8 mouse cellular contexts compared by ENCODE assay signal in genomic region chr9:21918035-21918592, GRCm38 (mm10). TPM values are rescaled to one million over a fixed set of nuclear protein-coding genes. Genes with fewer than 3 reads are reported as not detected.
A peak's percentile ranks its signal among the peaks of the same experiment; 100 is the strongest.
DNase-seq lines count a peak whose midpoint lies in the region; ATAC-seq and TF ChIP-seq lines count a peak whose summit lies in the region.

Rab3d (minus strand) TSS chr9:21918192.

- TF ChIP-seq POLR2A in liver, adult 2 months (IDR thresholded peaks at IDR 0.05; ENCODE audit: extremely low read depth, insufficient read depth, low read length) = no peak
- peak; percentile 70 for TF ChIP-seq POLR2A in myocyte (IDR thresholded peaks at IDR 0.05; ENCODE audit: insufficient read length, low read depth)

- H3K79me2 ChIP-seq in liver, adult 2 months (ENCODE audit: control insufficient read depth, insufficient read depth, low read length) = no peaks in the 10 kb centered on the region
- no peaks in the 10 kb centered on the region for H3K79me2 ChIP-seq in myocyte (ENCODE audit: control insufficient read depth, insufficient read depth)

- TF ChIP-seq CTCF in liver, adult 2 months (IDR thresholded peaks at IDR 0.05; ENCODE audit: low read depth, low read length) = no peak

- H3K4me1 ChIP-seq in heart, embryonic 11.5 days (ENCODE audit: control insufficient read depth, insufficient read depth, low read length) = no peaks in the 10 kb centered on the region
- peaks cover 13% of the 10 kb centered on the region; the same call in 1 of the 2 replicates for H3K4me1 ChIP-seq in kidney, embryonic 16.5 days (ENCODE audit: insufficient read depth, low read length)
- H3K4me1 ChIP-seq in liver, adult 2 months (ENCODE audit: control insufficient read depth, insufficient read depth, low read length) = peaks cover 5% of the 10 kb centered on the region; the same call in 1 of the 2 replicates

- peak within 1 kb of the TSS; percentile 67 for H3K9ac ChIP-seq in heart, embryonic 11.5 days (ENCODE audit: low read depth, low read length)
- peak within 1 kb of the TSS; percentile 49 for H3K9ac ChIP-seq in kidney, embryonic 16.5 days (replicated peaks; ENCODE audit: low read length)
- H3K9ac ChIP-seq in liver, adult 2 months (ENCODE audit: low read depth, low read length) = peak within 1 kb of the TSS; percentile 81

- peak within 1 kb of the TSS; percentile 99 for H3K4me2 ChIP-seq in heart, embryonic 11.5 days
- H3K4me2 ChIP-seq in kidney, embryonic 16.5 days (replicated peaks; ENCODE audit: low read depth, low read length) = peak within 1 kb of the TSS; percentile 66
- H3K4me2 ChIP-seq in myocyte (ENCODE audit: low read depth) = peak within 1 kb of the TSS; percentile 84

- no peaks in the 10 kb centered on the region for H3K36me3 ChIP-seq in heart, embryonic 11.5 days (ENCODE audit: control insufficient read depth, insufficient read depth, low read length)
- no peaks in the 10 kb centered on the region for H3K36me3 ChIP-seq in kidney, embryonic 16.5 days (ENCODE audit: insufficient read depth, low read length)
- H3K36me3 ChIP-seq in liver, adult 2 months (ENCODE audit: control insufficient read depth, insufficient read depth, low read length) = peaks cover 2% of the 10 kb centered on the region
- no peaks in the 10 kb centered on the region for H3K36me3 ChIP-seq in myocyte (ENCODE audit: control insufficient read depth, insufficient read depth)
- no peaks in the 10 kb centered on the region for H3K36me3 ChIP-seq in splenic B cell, adult 2 months (ENCODE audit: control insufficient read depth, insufficient read depth, low read length, poor library complexity, severe bottlenecking)

- no peak within 1 kb of the TSS for H3K27ac ChIP-seq in heart, embryonic 11.5 days (ENCODE audit: low read depth, low read length)
- no peak within 1 kb of the TSS for H3K27ac ChIP-seq in kidney, embryonic 16.5 days (ENCODE audit: low read length)
- H3K27ac ChIP-seq in liver, adult 2 months (replicated peaks; ENCODE audit: insufficient read depth, low read depth, low read length) = peak within 1 kb of the TSS; percentile 49

- H3ac ChIP-seq in myocyte (ENCODE audit: control insufficient read depth, insufficient read length) = peak within 1 kb of the TSS; percentile 23

- DNase-seq in B cell, adult 2 months = peak; percentile 94
- DNase-seq in brain, adult 2 months (ENCODE audit: low read depth, low spot score) = peak; percentile 95
- DNase-seq in liver, adult 2 months (ENCODE audit: extremely low read depth, low read depth, low spot score) = peak; percentile 80
- peak; percentile 96 for DNase-seq in splenic B cell, adult 2 months (ENCODE audit: low read depth, low spot score)

- WGBS in heart, embryonic 11.5 days (ENCODE audit: insufficient replicate concordance) = 1% methylated on average over 36 of the region's 36 CpGs
- under 1% methylated on average over 35 of the region's 36 CpGs for WGBS in kidney, embryonic 16.5 days
- WGBS in liver, adult 2 months = under 1% methylated on average over 36 of the region's 36 CpGs

- H3K9me3 ChIP-seq in heart, embryonic 11.5 days (replicated peaks; ENCODE audit: control insufficient read depth, low read length) = no peaks in the 10 kb centered on the region
- H3K9me3 ChIP-seq in kidney, embryonic 16.5 days (ENCODE audit: low read length) = no peaks in the 10 kb centered on the region

- H3K27me3 ChIP-seq in heart, embryonic 11.5 days (ENCODE audit: control insufficient read depth, insufficient read depth, low read length) = peaks cover 12% of the 10 kb centered on the region; the same call in 1 of the 2 replicates
- no peaks in the 10 kb centered on the region for H3K27me3 ChIP-seq in kidney, embryonic 16.5 days (ENCODE audit: insufficient read depth, low read length)
- no peaks in the 10 kb centered on the region for H3K27me3 ChIP-seq in liver, adult 2 months (ENCODE audit: control insufficient read depth, insufficient read depth, low read length)
- no peaks in the 10 kb centered on the region for H3K27me3 ChIP-seq in myocyte (ENCODE audit: control insufficient read depth, insufficient read depth, insufficient read length)
- no peaks in the 10 kb centered on the region for H3K27me3 ChIP-seq in splenic B cell, adult 2 months (ENCODE audit: control insufficient read depth, insufficient read depth, low read length, poor library complexity, severe bottlenecking)

- peak; percentile 91 for ATAC-seq in erythroblast, adult 5-6 weeks (replicated peaks; ENCODE audit: low FRiP score, poor library complexity, severe bottlenecking)
- peak; percentile 92 for ATAC-seq in heart, embryonic 11.5 days (replicated peaks; ENCODE audit: insufficient number of reproducible peaks, low FRiP score, low TSS enrichment)
- ATAC-seq in kidney, embryonic 16.5 days (ENCODE audit: low FRiP score, low TSS enrichment) = peak; percentile 96

- H3K4me3 ChIP-seq in heart, embryonic 11.5 days (ENCODE audit: low read depth, low read length) = peak within 1 kb of the TSS; percentile 61
- H3K4me3 ChIP-seq in kidney, embryonic 16.5 days (ENCODE audit: low read length) = peak within 1 kb of the TSS; percentile 50
- H3K4me3 ChIP-seq in liver, adult 2 months (ENCODE audit: insufficient read depth, low read depth, low read length) = peak within 1 kb of the TSS; percentile 75
- H3K4me3 ChIP-seq in myocyte = peak within 1 kb of the TSS; percentile 26

TF ChIP-seq in myocyte, 11 proteins besides CTCF, POLR2A, EP300 and RAD21:
- no peak for TF ChIP-seq MAX (IDR thresholded peaks at IDR 0.05; ENCODE audit: low read depth)
- no peak for TF ChIP-seq REST (IDR thresholded peaks at IDR 0.05; ENCODE audit: insufficient read depth, insufficient read length)
- peak; percentile 44 for TF ChIP-seq POLR2AphosphoS2 (IDR thresholded peaks at IDR 0.05; ENCODE audit: insufficient read length, low read depth)
TF ChIP-seq in myocyte: peak in this region for 1.

RNA-seq across cellular contexts. Expression of gene Rab3d, which starts in this region (rescaled TPM):
- total RNA-seq in erythroblast, adult 5-6 weeks (2015; ENCODE audit: low replicate concordance) = 17.1 and 21.5 TPM in 2 replicates
- total RNA-seq in erythroblast, adult 5-6 weeks (2017; ENCODE audit: low replicate concordance) = 11.2 and 13.4 TPM in 2 replicates
- 5.6 and 6.4 TPM in 2 replicates for polyA plus RNA-seq in heart, embryonic 11.5 days (2014; fragmentation: Nextera tagmentation; extraction: Ambion mirVana)
- polyA plus RNA-seq in kidney, embryonic 16.5 days (2015; fragmentation: Nextera tagmentation; extraction: Ambion mirVana) = 14.2 and 14.4 TPM in 2 replicates
- total RNA-seq in liver, adult 2 months (2014; rRNA removed) = 5.5 and 5.6 TPM in 2 replicates
- 8.0 and 16.6 TPM in 2 replicates for polyA plus RNA-seq in liver, adult 2 months (2012; rRNA removed)
- 24.1 TPM for polyA plus RNA-seq in myocyte (2012; fragmentation: generic; extraction: Trizol)
